Mouse (Mus musculus) thymus, postnatal 4 days (tissue): ENCODE measurements around the gene Tigit.

Source experiments
- DNase-seq: peaks from one replicate; pipeline ENCODE4 v3.0.0; 2021

Tigit gene

DNA sequence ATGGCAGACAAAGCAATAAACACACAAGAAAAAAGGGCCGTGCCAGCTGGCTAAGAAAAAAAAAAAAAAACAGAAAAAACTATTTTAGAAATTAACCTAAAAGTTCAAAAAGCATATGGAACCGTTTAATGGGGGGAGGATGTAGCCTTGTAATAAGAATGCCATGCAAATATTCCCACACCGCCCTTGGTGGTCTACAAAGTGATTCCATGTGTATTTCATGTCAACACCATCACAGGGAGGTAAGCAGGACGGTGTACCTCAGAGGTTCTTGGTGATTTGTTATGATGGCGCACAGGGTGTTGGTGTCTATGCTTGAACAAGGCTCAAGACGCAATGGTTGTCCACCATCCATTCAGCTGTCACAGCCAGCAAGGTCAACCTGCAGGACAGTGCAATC lies 46.6 kb downstream of the Tigit start:
- DNase-seq, result no peak

DNA sequence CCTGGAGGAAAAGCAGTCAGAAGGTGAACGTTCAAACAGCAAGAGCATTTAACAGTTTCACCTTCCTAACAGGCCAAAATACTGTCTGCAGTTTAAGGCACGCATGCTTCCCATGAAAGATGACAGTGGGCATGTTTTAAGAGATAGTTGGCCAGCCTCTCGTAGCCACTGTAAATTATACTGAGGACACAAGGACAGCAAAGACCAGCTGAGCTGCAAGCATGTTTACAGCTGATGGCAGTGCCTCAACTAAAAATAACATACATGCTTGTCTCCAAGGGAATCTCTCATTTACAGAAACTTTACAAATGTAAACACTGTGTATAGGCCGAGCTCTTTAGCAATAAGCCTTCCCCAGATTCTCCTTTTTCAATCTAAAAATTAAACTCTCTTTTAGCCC lies 47.6 kb downstream of the Tigit start:
- no peak for DNase-seq

DNA sequence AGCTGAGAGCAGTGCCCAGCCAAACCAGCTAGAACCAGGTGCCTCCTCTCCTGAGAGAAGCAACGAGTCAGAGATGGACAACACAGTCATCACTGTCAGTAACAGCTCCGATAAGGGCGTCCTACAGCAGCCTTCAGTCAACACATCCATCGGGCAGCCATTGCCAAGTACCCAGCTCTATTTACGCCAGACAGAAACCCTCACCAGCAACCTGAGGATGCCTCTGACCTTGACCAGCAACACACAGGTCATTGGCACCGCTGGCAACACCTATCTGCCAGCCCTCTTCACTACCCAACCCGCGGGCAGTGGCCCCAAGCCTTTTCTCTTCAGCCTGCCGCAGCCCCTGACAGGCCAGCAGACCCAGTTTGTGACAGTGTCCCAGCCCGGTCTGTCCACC lies 53.6 kb downstream of the Tigit start:
- no peak for DNase-seq

DNA sequence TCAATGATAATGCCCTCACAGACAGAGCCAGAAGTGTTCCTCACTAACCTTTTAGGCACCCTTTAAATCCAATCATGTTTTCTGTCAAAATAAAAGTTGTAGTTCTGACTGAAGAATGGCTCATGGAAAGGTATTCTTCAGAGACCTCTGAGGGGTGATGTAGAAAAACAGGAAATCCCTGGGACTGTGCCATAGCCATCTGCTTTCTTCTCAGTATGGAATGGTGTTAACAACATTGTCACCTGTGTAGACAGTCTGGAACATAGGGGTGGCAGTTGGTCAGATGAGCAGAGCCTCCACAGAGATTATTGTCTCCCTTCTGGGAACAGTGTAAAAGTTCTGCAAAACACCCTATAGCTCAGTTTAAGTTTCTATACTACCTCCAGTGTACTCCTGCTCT lies 55.9 kb downstream of the Tigit start:
- DNase-seq, result no peak

DNA sequence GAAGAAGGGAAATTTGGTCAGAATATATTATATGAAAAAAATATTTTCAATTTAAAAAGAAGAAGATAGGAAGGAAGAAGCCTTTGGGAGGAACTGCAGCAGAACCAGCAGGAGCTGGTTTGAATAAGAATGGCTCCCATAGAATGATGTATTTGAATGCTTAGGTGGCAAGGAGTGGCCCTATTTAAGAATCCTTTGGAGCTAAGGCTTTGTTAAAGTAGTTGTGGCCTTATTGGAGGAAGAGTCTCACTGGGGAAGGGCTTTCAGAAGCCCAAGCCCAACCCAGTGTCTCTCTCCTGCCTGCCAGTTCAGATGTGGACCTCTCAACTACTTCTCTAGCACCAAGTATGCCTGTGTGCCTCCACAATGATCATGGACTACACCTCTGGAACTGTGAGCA lies 56.9 kb downstream of the Tigit start:
- DNase-seq, result no peak

DNA sequence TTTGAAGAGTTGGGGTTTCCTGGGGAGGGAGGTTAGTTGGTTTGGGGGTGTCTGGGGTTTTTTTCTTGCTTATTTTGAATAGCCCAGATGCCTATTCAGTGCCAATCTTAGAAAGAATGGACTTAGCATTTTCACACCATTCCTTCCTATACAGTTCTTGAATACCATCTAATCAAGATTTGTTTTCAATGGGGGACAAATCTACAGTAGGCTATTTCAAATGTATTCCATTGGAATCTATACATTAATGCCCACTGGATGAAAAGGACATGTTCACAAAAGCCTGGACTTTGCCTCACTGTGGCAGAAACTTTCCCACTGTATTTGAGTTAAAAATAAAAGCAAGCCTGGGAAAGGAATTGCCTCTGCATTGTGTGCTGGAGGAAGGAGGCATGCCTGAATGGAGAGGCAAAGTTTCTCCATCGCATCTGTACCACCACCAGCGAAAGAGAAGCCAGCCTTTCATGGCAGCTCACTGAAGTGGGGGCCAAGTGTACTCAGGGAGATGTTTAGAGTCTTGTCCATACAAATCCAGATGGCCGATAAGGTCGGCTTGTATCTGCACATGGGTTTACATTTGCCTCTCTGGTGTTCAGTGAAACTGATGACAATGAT lies 59.4 kb downstream of the Tigit start:
- DNase-seq, result no peak

DNA sequence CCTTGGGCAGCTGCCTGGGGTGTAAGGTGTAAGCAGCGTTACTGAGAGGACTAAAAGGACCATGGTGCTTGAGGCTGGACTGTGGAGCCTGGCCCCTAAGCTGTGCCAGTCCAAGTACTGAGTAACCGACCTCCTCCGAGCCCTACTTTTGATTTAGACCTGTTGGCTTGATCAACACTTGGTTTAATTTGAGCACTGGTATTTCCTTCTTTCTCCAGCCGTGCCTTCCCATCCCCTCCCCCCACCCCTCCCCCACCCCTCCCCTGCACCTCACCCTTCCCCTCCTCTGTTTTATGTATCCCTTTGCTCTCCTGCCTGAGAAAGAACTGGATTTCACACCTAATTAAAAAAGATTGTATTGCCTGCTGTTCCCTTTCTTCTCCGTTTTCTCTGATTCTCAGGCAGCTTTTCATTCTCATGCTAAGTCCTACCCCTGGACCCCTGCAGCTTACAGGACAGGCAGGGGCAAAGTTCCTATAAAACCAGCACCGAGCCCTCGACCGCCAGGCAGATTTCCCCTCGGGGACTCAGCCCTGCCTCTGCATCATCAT lies 60.3 kb downstream of the Tigit start:
- no peak for DNase-seq

DNA sequence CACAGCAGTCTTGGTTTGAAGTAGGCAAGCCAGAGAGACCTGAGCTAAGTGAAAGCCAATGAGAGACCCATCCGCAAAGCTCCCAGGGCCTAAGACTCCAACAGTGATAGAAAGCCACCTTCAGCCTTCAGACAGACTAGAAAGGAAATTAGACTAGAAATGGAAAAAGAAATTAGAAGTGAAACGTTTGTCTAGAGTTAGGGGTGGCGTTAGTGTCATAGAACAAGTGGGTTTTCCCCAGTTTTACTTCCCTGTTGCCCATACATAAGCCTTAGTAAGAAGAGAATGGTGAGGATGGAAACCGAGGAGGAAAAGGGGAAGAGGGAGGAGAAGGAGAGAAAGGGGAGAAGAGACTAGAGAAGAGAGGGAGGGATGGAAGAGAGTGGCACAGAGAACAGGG lies 61.4 kb downstream of the Tigit start:
- DNase-seq, result no peak

DNA sequence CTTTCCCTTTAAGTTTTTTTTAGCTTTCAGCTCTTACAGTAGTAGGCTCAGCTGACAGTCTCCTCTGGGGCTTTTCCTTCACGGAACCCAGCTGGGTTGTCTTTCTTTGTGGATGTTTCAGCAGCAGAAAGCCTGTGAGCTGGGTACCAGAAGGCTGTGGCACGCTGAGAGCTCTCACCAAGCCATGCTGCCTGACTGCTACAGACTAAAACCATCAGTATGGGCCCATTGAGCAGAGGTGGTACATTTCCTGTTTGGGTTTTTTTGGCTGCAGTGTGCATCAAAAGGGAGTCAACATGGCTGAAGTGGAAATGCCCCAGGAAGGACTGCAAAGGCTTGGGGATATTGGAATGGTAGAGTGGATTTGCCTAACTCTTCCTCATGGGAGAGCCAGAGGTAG lies 64.2 kb downstream of the Tigit start:
- DNase-seq, result no peak
